Mouse (Mus musculus): Measurements from ENCODE around the gene Dalrd3. TPM values are rescaled to one million over a fixed set of nuclear protein-coding genes. Genes with fewer than 3 reads are reported as not detected.

Dalrd3 gene
- not detected in 2 replicates for polyA plus RNA-seq (2012; ENCODE audit: insufficient read depth, insufficient read length, low replicate concordance, missing spikeins)

DNA sequence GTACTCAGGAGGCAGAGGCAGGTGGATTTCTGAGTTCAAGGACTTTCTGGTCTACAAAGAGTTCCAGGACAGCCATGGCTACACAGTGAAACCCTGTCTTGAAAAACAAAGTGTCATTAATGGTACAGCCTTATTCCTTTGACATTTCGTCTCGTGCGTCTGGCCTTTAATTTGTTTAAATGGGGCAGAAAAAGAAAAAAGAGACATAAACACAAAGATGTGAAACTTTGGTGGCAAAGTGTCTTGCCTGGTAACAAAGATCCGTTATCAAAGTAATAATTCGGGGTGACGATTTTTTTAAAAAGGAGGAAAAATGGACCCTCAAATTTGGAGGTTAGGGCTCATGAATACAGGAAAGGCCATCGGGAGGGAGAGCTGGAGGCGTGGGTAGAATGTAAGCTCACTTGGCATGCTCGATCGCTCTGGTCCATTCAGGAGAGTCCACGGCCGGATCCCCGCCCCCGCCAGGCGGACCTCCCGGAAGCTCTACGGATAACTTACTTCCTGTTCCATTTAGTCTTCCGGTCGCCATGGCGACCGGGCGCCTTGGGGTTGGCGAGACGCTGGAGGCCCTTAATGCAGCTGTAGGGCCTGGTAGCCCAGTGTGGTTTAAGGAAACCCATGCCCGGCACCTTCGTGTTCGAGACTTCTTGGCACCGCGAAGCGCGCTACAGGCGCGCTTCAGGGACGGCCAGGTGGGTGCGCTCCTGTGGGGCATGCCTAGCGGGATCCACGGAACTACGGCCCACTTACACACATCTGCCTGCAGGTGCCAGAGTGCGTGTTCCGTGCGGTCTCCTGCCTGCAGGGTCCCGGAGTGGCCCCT, at the start of gene Dalrd3:
Dalrd3 (plus strand) TSS at position 506 of the 826 bp plus-strand sequence.
- H3K4me1 ChIP-seq (ENCODE audit: control insufficient read depth, insufficient read depth, low read length) = peaks cover 43% of the 10 kb centered on the region
- TF ChIP-seq POLR2A (IDR thresholded peaks at IDR 0.05; ENCODE audit: insufficient read depth, low read depth, low read length) = 0 out of 2 replicates have a peak, but pooled peaks have one; percentile 58
- TF ChIP-seq CTCF (IDR thresholded peaks at IDR 0.05; ENCODE audit: insufficient read depth, low read depth, low read length) = no peak; the same call in 1 of the 2 replicates
- peak within 1 kb of the TSS; percentile 59 for H3K4me3 ChIP-seq (ENCODE audit: insufficient read depth, low read depth, low read length)
- WGBS = 2% methylated on average over 42 of the region's 42 CpGs
- peak within 1 kb of the TSS; percentile 7 for H3K27ac ChIP-seq (ENCODE audit: insufficient read depth, low read depth, low read length)

- H3K27ac ChIP-seq (ENCODE audit: insufficient read depth, low read depth, low read length) = no peak overlapping the region
- H3K4me1 ChIP-seq (ENCODE audit: control insufficient read depth, insufficient read depth, low read length) = no peaks in the 10 kb centered on the region
- no peak overlapping the region for H3K4me3 ChIP-seq (ENCODE audit: insufficient read depth, low read depth, low read length)
- TF ChIP-seq POLR2A (IDR thresholded peaks at IDR 0.05; ENCODE audit: insufficient read depth, low read depth, low read length) (no peak), CTCF (IDR thresholded peaks at IDR 0.05; ENCODE audit: insufficient read depth, low read depth, low read length) (no peak)
- WGBS = 44% methylated on average over 2 of the region's 2 CpGs
Observed at GRCm38 (mm10) chr9:108521604-108522003, 48.1 kb upstream of the Dalrd3 start.

DNA sequence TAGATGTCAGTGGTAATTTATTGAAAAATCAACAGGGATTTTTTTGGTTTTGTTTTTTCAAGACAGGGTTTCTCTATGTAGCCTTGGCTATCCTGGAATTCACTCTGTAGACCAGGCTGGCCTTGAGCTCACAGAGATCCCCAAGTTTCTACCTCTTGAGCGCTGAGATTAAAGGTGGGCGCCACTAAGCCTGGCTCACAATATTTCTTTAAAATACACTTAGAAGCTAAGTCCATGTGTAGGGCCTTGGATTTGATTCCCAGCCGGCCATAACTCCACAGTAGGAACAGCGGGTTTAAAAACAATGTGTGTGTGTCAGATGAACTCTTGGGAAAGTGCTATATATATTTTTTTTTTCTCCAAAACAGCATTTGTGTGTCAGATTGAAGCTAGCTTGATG, 46.3 kb upstream of the Dalrd3 start:
- TF ChIP-seq POLR2A (IDR thresholded peaks at IDR 0.05; ENCODE audit: insufficient read depth, low read depth, low read length) = no peak
- TF ChIP-seq CTCF (IDR thresholded peaks at IDR 0.05; ENCODE audit: insufficient read depth, low read depth, low read length) = no peak
- WGBS = 95% methylated on average over 4 of the region's 4 CpGs
- Histone ChIP-seq H3K27ac (ENCODE audit: insufficient read depth, low read depth, low read length) (no peak overlapping the region), H3K4me1 (ENCODE audit: control insufficient read depth, insufficient read depth, low read length) (no peaks in the 10 kb centered on the region), H3K4me3 (ENCODE audit: insufficient read depth, low read depth, low read length) (no peak overlapping the region)

DNA sequence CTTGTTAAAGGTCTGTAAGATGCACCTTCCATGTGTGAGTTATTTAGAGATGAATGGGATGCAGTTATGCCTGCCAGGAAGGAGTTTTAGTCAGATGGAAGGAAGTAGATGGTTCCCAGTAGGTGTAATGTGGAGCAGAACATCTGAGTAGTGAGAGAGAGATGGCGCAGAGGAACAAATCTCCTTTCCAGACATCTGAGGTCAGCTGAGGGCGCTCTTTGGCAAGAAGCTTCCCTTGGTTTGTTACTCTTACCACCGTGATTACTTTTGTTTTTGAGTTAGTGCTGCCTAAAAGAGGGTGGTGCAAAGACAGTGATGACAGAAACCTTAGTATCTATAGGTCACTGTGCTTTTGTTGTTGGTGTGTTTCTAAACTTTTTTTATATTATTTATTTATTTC, 44.3 kb upstream of the Dalrd3 start:
- WGBS = 71% methylated on average over 3 of the region's 3 CpGs
- no peaks in the 10 kb centered on the region for H3K4me1 ChIP-seq (ENCODE audit: control insufficient read depth, insufficient read depth, low read length)
- TF ChIP-seq POLR2A (IDR thresholded peaks at IDR 0.05; ENCODE audit: insufficient read depth, low read depth, low read length) (no peak), CTCF (IDR thresholded peaks at IDR 0.05; ENCODE audit: insufficient read depth, low read depth, low read length) (no peak)

GRCm38 (mm10) chr9:108530954-108531353, 38.7 kb upstream of the Dalrd3 start:
- WGBS = 94% methylated on average over 1 of the region's 1 CpGs

More for the DNA sequence above, 44.3 kb upstream of the Dalrd3 start:
- no peak overlapping the region for H3K27ac ChIP-seq (ENCODE audit: insufficient read depth, low read depth, low read length)
- H3K4me3 ChIP-seq (ENCODE audit: insufficient read depth, low read depth, low read length) = no peak overlapping the region

DNA sequence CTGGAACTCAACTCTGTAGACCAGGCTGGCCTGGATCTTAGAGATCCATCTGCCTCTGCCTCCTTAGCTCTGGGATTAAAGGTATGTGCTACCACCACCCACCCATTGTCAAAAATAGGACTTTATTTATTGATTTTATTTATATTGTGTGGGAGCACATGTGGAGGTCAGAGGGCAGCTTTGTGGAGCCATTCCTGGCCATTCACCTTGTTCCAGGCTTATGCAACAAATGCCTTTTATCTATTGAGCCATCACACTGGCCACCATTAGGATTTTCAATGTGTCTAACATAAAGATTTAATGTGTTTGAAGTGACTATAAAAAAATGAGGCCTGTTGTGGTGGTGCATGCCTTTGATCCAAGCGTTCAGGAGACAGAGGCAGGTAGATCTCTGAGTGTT, 38.2 kb upstream of the Dalrd3 start:
- H3K27ac ChIP-seq (ENCODE audit: insufficient read depth, low read depth, low read length) = no peak overlapping the region
- 89% methylated on average over 1 of the region's 1 CpGs for WGBS
- H3K4me3 ChIP-seq (ENCODE audit: insufficient read depth, low read depth, low read length) = no peak overlapping the region
- TF ChIP-seq CTCF (IDR thresholded peaks at IDR 0.05; ENCODE audit: insufficient read depth, low read depth, low read length) (no peak), POLR2A (IDR thresholded peaks at IDR 0.05; ENCODE audit: insufficient read depth, low read depth, low read length) (no peak)
- no peaks in the 10 kb centered on the region for H3K4me1 ChIP-seq (ENCODE audit: control insufficient read depth, insufficient read depth, low read length)

More at GRCm38 (mm10) chr9:108530954-108531353, 38.7 kb upstream of the Dalrd3 start:
- Histone ChIP-seq H3K27ac (ENCODE audit: insufficient read depth, low read depth, low read length) (no peak overlapping the region), H3K4me1 (ENCODE audit: control insufficient read depth, insufficient read depth, low read length) (no peaks in the 10 kb centered on the region), H3K4me3 (ENCODE audit: insufficient read depth, low read depth, low read length) (no peak overlapping the region)
- no peak for TF ChIP-seq POLR2A (IDR thresholded peaks at IDR 0.05; ENCODE audit: insufficient read depth, low read depth, low read length)
- no peak for TF ChIP-seq CTCF (IDR thresholded peaks at IDR 0.05; ENCODE audit: insufficient read depth, low read depth, low read length)

GRCm38 (mm10) chr9:108540846-108541245, 28.8 kb upstream of the Dalrd3 start:
- TF ChIP-seq CTCF (IDR thresholded peaks at IDR 0.05; ENCODE audit: insufficient read depth, low read depth, low read length) = no peak
- no peak for TF ChIP-seq POLR2A (IDR thresholded peaks at IDR 0.05; ENCODE audit: insufficient read depth, low read depth, low read length)
- Histone ChIP-seq H3K4me3 (ENCODE audit: insufficient read depth, low read depth, low read length) (no peak overlapping the region), H3K27ac (ENCODE audit: insufficient read depth, low read depth, low read length) (no peak overlapping the region), H3K4me1 (ENCODE audit: control insufficient read depth, insufficient read depth, low read length) (no peaks in the 10 kb centered on the region)

GRCm38 (mm10) chr9:108545986-108546385, 23.7 kb upstream of the Dalrd3 start:
- Histone ChIP-seq H3K4me3 (ENCODE audit: insufficient read depth, low read depth, low read length) (no peak overlapping the region), H3K4me1 (ENCODE audit: control insufficient read depth, insufficient read depth, low read length) (no peaks in the 10 kb centered on the region), H3K27ac (ENCODE audit: insufficient read depth, low read depth, low read length) (no peak overlapping the region)
- 90% methylated on average over 3 of the region's 3 CpGs for WGBS
- no peak for TF ChIP-seq CTCF (IDR thresholded peaks at IDR 0.05; ENCODE audit: insufficient read depth, low read depth, low read length)
- TF ChIP-seq POLR2A (IDR thresholded peaks at IDR 0.05; ENCODE audit: insufficient read depth, low read depth, low read length) = no peak

- no peak for TF ChIP-seq CTCF (IDR thresholded peaks at IDR 0.05; ENCODE audit: insufficient read depth, low read depth, low read length)
- no peak for TF ChIP-seq POLR2A (IDR thresholded peaks at IDR 0.05; ENCODE audit: insufficient read depth, low read depth, low read length)
- no peak overlapping the region for H3K27ac ChIP-seq (ENCODE audit: insufficient read depth, low read depth, low read length)
- 86% methylated on average over 1 of the region's 1 CpGs for WGBS
- H3K4me1 ChIP-seq (ENCODE audit: control insufficient read depth, insufficient read depth, low read length) = no peaks in the 10 kb centered on the region
- H3K4me3 ChIP-seq (ENCODE audit: insufficient read depth, low read depth, low read length) = no peak overlapping the region
Observed at GRCm38 (mm10) chr9:108546875-108547274, 22.8 kb upstream of the Dalrd3 start.
